Mouse (Mus musculus): ENCODE results near the gene Fgfr2.
A peak's percentile ranks its signal among the peaks of the same experiment; 100 is the strongest.

Fgfr2 gene

DNA sequence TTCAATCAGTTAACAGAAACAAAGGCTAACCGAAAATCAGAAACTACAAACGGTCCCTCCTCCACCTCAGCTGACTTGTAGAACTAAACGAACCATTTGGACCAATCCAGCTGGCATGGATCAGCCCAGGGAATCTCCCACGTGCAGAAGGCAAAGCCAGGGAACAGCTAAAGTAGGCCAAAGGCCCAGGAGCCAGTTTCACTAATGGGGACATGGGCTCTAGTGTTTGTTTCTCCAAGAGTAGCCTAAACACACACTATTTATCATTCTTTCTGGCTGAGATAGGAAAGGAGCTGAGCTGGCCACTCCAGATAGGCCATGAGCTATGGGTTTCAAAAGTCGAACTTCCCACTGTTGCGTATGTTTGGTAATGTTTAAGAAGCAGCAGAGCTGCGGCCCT lies 864.3 kb downstream of the Fgfr2 start:
- peak; percentile 43 for DNase-seq (ENCODE audit: low spot score)

- no peak for DNase-seq (ENCODE audit: low spot score)
Observed at GRCm38 (mm10) chr7:132258216-132258615, 864.9 kb downstream of the Fgfr2 start.

GRCm38 (mm10) chr7:132253513-132253912 lies 869.6 kb downstream of the Fgfr2 start:
- no peak for DNase-seq (ENCODE audit: low spot score)

GRCm38 (mm10) chr7:132253078-132253477 lies 870.1 kb downstream of the Fgfr2 start:
- DNase-seq (ENCODE audit: low spot score) = no peak

GRCm38 (mm10) chr7:132249563-132250119 lies 873.5 kb downstream of the Fgfr2 start:
- no peak for DNase-seq (ENCODE audit: low spot score)

DNA sequence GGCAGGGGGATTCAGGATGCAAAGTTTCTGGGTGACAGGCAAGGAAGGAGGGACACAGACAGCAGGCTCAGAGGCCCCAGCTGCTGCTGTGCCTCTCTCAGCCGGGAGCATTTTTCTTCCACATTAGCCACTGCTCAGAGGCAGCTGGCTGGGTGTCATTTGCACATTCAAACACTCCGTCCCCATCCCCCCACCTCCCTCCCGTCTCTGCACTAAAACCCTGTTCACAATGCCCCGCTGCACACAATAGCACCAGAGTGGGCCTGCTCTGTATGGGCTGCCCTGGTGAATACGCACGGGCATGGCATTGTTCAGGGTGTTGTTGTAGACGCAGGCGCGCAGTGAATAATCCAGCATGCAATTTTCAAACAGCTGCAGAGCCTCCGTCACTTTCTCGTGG lies 875.6 kb downstream of the Fgfr2 start:
- DNase-seq (ENCODE audit: low spot score) = no peak

- DNase-seq (ENCODE audit: low spot score) = no peak
Observed at GRCm38 (mm10) chr7:132247091-132247490, 876.1 kb downstream of the Fgfr2 start.

- DNase-seq (ENCODE audit: low spot score) = no peak
Observed at GRCm38 (mm10) chr7:132245730-132246129, 877.4 kb downstream of the Fgfr2 start.

GRCm38 (mm10) chr7:132244637-132245036 lies 878.5 kb downstream of the Fgfr2 start:
- no peak for DNase-seq (ENCODE audit: low spot score)

GRCm38 (mm10) chr7:132243225-132243624 lies 879.9 kb downstream of the Fgfr2 start:
- DNase-seq (ENCODE audit: low spot score) = no peak

GRCm38 (mm10) chr7:132242617-132243141 lies 880.5 kb downstream of the Fgfr2 start:
- no peak for DNase-seq (ENCODE audit: low spot score)

- no peak for DNase-seq (ENCODE audit: low spot score)
Observed at GRCm38 (mm10) chr7:132238921-132239320, 884.2 kb downstream of the Fgfr2 start.

- no peak for DNase-seq (ENCODE audit: low spot score)
Observed at GRCm38 (mm10) chr7:132237191-132237590, 886.0 kb downstream of the Fgfr2 start.

GRCm38 (mm10) chr7:132236789-132237188 lies 886.4 kb downstream of the Fgfr2 start:
- DNase-seq (ENCODE audit: low spot score) = no peak

- no peak for DNase-seq (ENCODE audit: low spot score)
Observed at GRCm38 (mm10) chr7:132234250-132234649, 888.9 kb downstream of the Fgfr2 start.

DNA sequence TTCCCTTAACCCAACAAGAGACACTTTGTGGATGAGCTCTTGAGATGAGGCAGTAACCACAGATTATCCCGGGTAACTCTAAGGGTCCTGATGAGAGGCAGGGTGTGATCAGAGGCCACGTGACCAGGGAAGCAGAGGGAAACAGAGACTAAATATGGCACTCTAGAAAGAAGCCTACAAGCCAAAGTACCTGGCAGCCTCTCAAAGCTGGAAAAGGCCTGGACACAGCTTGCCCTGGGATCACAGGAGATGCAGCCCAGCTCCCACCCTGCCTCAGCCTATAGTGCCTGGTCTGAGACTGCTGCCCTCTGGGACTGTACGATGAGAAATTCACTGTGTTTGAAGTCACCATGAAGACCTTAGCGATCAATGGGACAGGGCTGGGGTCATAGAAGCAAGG lies 889.4 kb downstream of the Fgfr2 start:
- no peak for DNase-seq (ENCODE audit: low spot score)

- no peak for DNase-seq (ENCODE audit: low spot score)
Observed at GRCm38 (mm10) chr7:132232937-132233336, 890.2 kb downstream of the Fgfr2 start.

DNA sequence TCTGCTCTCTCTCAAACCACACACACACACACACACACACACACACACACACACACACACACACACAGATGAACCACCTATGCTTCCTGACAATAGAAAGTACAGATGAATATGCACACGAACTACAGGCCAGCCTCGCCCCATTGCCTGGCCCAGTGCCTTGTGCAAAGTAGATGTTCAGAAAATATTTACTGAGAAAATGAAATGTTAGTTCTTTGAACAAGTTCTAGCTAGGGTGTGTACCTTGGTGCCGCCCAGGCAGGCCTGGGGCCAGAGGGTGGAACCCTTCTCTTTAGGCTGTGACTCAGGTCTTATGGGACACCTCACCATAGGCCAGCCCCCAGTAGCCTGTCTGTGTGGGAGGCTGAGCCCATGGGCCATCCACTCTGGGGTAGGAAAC lies 891.7 kb downstream of the Fgfr2 start:
- peak; percentile 65 for DNase-seq (ENCODE audit: low spot score)

DNA sequence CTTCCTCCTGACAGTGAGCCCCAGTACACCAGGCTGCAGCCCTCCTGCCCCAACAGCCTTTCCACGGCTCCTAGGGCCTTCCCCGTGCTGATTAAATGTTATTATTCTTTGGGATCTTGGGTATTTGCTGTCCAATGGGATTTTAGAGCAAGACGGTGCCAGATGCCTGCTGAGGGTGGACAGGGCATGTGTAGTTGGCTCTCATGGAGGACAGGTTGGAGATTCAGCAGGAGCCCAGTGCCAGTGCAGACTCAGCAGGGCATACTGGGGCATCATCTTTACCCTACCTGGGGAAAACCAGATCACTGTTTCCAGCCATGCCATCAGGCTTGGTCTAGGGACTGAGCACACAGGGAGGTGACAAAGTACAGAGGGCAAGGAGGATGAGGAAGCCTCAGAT lies 892.2 kb downstream of the Fgfr2 start:
- no peak for DNase-seq (ENCODE audit: low spot score)

GRCm38 (mm10) chr7:132227075-132227640 lies 896.0 kb downstream of the Fgfr2 start:
- no peak for DNase-seq (ENCODE audit: low spot score)

DNA sequence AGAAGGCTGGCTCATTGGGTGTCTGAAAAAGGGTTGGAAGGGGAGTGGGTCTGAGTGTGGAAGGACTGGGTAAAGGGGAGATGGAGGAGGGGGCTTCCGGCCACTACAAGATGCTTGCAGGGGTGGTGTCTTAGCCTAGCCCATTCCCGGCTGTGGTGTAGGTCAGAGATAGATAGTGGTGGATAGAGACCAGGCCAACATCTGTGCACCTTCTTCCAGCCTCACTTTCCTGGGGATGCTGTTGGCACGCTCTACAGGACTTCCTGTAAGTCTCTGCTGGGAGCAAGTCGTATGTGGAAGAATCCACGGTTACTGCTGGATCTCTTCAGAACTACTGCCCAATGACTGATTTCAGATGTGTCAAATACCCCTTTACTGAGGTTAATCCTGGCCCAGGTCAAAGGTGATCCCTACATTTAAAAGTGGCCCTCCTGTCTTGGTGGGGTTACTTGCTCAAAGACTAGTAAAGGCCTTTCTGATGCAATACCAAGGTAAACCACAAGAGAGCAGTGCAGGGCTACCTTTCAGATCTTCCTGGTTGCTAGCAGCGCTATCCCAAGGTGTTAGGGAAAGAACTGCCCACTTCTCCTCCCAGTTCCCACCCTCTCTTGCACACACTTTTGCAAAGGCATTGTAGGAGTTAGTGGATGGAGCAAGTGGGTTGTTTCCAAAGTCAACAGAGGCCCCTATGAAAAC lies 896.6 kb downstream of the Fgfr2 start:
- peak; percentile 87 for DNase-seq (ENCODE audit: low spot score)

- no peak for DNase-seq (ENCODE audit: low spot score)
Observed at GRCm38 (mm10) chr7:132223452-132224141, 899.6 kb downstream of the Fgfr2 start.

DNA sequence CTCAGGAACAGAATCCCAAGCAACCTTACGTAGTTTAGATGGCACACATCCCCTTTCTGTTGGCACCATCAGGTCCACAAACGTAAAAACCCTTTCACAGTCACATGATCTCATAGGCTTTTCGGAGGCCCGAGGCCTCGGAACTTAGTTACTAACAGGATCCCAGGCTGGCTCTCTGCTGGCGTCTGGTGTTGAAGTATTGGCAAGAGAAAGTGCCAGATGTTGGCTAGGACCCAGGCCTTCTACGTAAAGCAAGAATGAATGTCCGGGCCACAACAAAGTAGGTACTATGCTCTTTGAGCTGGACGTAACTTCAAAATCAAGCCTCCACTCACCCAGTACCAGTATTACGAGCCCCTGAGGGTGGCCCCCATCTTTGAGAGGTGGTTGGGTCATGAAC lies 909.1 kb downstream of the Fgfr2 start:
- no peak for DNase-seq (ENCODE audit: low spot score)

All from urinary bladder, postnatal 14 days (tissue).